Comparison of ENCODE assay signal across 17 mouse cellular contexts in genomic region chr5:111344721-111345400, GRCm38 (mm10).
A peak's percentile ranks its signal among the peaks of the same experiment; 100 is the strongest.
DNase-seq lines count a peak whose midpoint lies in the region.
"Had no signal": no experiment of that assay in that cellular context is flagged by ENCODE, and none has a peak within 500 bp of the region (broad histone marks: within the 10 kb centered on the region; RNA-seq: fewer than 3 reads in every experiment).

No protein-coding gene starts in this region.

- DNase-seq in cerebellum, postnatal 10 days = peak; percentile 75 to 78
- no peak for DNase-seq in cerebellum, postnatal 4 days (ENCODE audit: low spot score in 2 of 2)
- DNase-seq in cerebellum, postnatal 14 days = peak; percentile 64 to 71
- DNase-seq in cerebellum, adult 8-10 months = no peak
- peak; percentile 28 for DNase-seq in heart, adult 11 months
- DNase-seq in heart, adult 9 months (ENCODE audit: low spot score in 2 of 2) = no peak
- DNase-seq in kidney, postnatal 10 days = peak; percentile 2
- DNase-seq in kidney, adult 9 months = no peak
- DNase-seq: adrenal gland, adult 2 months; adrenal gland, adult 8-10 months; adrenal gland, postnatal 10 days; adrenal gland, postnatal 14 days; adrenal gland, postnatal 25 days; adrenal gland, postnatal 36 days; B cell, adult 2 months; cerebellum, adult 11 months; cerebellum, adult 11-12 months had no signal

Comparison
In these comparisons a context has a peak if more than half of its experiments do, and no peak if none do; other contexts are left out.
1. DNase-seq: peak in cerebellum, postnatal 10 days (2 of 2), cerebellum, postnatal 14 days (2 of 2), heart, adult 11 months (single experiment) and kidney, postnatal 10 days (single experiment); none in cerebellum, postnatal 4 days (0 of 2), cerebellum, adult 8-10 months (single experiment), heart, adult 9 months (0 of 2) and kidney, adult 9 months (single experiment).